Mouse (Mus musculus): ENCODE data around the gene Zcchc2. TPM values are rescaled to one million over a fixed set of nuclear protein-coding genes. Genes with fewer than 3 reads are reported as not detected.

The Zcchc2 gene
- polyA plus RNA-seq, 1 experiment = 16.3 TPM

- Histone ChIP-seq H3K27ac (ENCODE audit: insufficient read depth, low read length) (no peak overlapping the region), H3K4me3 (ENCODE audit: insufficient read depth, low read length) (no peak overlapping the region), H3K4me1 (ENCODE audit: control insufficient read depth, insufficient read depth, low read length) (no peaks in the 10 kb centered on the region)
- TF ChIP-seq CTCF (IDR thresholded peaks at IDR 0.05; ENCODE audit: borderline replicate concordance, insufficient read depth, low read length) (no peak), POLR2A (IDR thresholded peaks at IDR 0.05; ENCODE audit: low read depth, low read length) (no peak)
Observed at GRCm38 (mm10) chr1:105962852-105963251, 27.4 kb upstream of the Zcchc2 start.

DNA sequence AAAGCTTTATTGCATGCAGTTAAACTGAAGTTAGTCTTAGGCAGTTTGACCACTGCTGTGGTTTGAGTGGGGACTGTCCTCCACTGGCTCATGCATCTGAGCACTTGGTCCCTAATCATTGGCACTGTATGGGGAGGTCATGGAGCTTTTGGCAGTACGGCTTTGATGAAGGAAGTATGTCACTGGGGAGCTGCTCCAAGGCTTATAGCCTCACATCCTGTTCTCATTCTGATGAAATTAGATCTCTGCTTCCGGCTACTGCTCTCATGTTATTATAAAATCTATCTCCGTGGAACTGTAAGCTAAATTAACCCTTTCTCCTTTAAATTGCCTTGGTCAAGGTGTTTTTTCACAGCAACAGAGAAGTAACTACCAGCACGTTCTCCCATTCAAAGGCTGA is 25.7 kb upstream of the Zcchc2 start:
- H3K27ac ChIP-seq (ENCODE audit: insufficient read depth, low read length) = no peak overlapping the region
- TF ChIP-seq POLR2A (IDR thresholded peaks at IDR 0.05; ENCODE audit: low read depth, low read length) = no peak
- no peak for TF ChIP-seq CTCF (IDR thresholded peaks at IDR 0.05; ENCODE audit: borderline replicate concordance, insufficient read depth, low read length)
- no peaks in the 10 kb centered on the region for H3K4me1 ChIP-seq (ENCODE audit: control insufficient read depth, insufficient read depth, low read length)
- H3K4me3 ChIP-seq (ENCODE audit: insufficient read depth, low read length) = no peak overlapping the region

DNA sequence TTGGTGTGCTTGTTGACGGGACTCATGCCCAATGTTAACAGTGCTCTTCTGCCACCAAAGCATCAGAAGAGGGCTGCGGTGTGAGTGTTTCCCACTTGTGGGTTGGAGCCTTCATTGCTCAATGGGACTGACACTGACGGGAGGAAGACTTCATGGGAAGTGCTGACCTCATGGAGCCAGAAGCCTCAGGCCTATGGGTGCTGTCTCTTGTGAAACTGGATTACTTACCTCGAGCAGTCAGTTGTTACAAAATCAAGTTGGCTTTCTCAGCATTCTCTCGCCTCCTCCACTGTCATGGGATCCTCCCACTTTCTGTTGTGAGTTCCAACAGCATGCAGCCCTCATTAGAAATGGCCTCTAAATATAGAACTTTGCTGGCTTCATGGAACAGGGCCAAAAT is 25.0 kb upstream of the Zcchc2 start:
- Histone ChIP-seq H3K4me1 (ENCODE audit: control insufficient read depth, insufficient read depth, low read length) (no peaks in the 10 kb centered on the region), H3K4me3 (ENCODE audit: insufficient read depth, low read length) (no peak overlapping the region), H3K27ac (ENCODE audit: insufficient read depth, low read length) (no peak overlapping the region)
- TF ChIP-seq POLR2A (IDR thresholded peaks at IDR 0.05; ENCODE audit: low read depth, low read length) (no peak), CTCF (IDR thresholded peaks at IDR 0.05; ENCODE audit: borderline replicate concordance, insufficient read depth, low read length) (no peak)

DNA sequence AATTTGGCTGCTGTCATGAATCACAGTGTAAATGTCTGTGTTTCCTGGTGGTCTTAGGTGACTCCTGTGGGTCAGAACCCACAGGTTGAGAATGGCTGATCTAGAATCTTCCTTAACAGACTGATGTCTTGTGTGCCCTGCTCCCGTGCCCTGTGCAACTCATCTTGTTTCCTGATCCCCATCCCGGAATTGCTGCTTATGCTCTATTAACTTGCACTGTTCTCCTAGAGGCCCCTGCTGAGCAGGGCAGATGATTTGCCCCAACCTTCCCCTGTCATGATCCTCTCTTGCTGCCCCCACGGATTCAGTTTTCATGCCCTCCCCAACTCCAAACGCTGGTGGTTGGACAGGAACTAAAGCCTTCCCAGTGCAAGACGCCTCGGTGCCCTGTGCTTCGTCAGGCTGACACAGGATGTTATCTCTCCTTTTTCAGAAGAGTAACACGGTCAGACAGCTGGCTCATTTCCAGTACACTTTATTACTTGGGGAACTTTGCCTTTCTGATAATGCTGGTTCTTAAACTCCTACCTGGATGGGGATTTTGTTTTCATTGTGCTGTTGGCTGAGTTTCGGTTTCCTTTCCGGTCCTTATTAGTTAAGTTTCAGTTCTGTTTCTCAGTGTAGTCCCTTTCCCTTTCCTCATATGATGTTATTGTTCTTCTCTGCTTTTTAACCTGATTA is 18.6 kb upstream of the Zcchc2 start:
- no peak overlapping the region for H3K27ac ChIP-seq (ENCODE audit: insufficient read depth, low read length)
- no peak overlapping the region for H3K4me3 ChIP-seq (ENCODE audit: insufficient read depth, low read length)
- H3K4me1 ChIP-seq (ENCODE audit: control insufficient read depth, insufficient read depth, low read length) = no peaks in the 10 kb centered on the region
- TF ChIP-seq POLR2A (IDR thresholded peaks at IDR 0.05; ENCODE audit: low read depth, low read length) = no peak
- TF ChIP-seq CTCF (IDR thresholded peaks at IDR 0.05; ENCODE audit: borderline replicate concordance, insufficient read depth, low read length) = no peak

- no peaks in the 10 kb centered on the region for H3K4me1 ChIP-seq (ENCODE audit: control insufficient read depth, insufficient read depth, low read length)
- H3K4me3 ChIP-seq (ENCODE audit: insufficient read depth, low read length) = no peak overlapping the region
- TF ChIP-seq CTCF (IDR thresholded peaks at IDR 0.05; ENCODE audit: borderline replicate concordance, insufficient read depth, low read length) = no peak
- no peak for TF ChIP-seq POLR2A (IDR thresholded peaks at IDR 0.05; ENCODE audit: low read depth, low read length)
- no peak overlapping the region for H3K27ac ChIP-seq (ENCODE audit: insufficient read depth, low read length)
Observed at GRCm38 (mm10) chr1:105974023-105974422, 16.2 kb upstream of the Zcchc2 start.

- H3K27ac ChIP-seq (ENCODE audit: insufficient read depth, low read length) = no peak overlapping the region
- TF ChIP-seq CTCF (IDR thresholded peaks at IDR 0.05; ENCODE audit: borderline replicate concordance, insufficient read depth, low read length) (no peak), POLR2A (IDR thresholded peaks at IDR 0.05; ENCODE audit: low read depth, low read length) (no peak)
- H3K4me1 ChIP-seq (ENCODE audit: control insufficient read depth, insufficient read depth, low read length) = peaks cover 3% of the 10 kb centered on the region; the same call in 1 of the 2 replicates
- H3K4me3 ChIP-seq (ENCODE audit: insufficient read depth, low read length) = no peak overlapping the region
Observed at GRCm38 (mm10) chr1:105977446-105978094, 12.6 kb upstream of the Zcchc2 start.

DNA sequence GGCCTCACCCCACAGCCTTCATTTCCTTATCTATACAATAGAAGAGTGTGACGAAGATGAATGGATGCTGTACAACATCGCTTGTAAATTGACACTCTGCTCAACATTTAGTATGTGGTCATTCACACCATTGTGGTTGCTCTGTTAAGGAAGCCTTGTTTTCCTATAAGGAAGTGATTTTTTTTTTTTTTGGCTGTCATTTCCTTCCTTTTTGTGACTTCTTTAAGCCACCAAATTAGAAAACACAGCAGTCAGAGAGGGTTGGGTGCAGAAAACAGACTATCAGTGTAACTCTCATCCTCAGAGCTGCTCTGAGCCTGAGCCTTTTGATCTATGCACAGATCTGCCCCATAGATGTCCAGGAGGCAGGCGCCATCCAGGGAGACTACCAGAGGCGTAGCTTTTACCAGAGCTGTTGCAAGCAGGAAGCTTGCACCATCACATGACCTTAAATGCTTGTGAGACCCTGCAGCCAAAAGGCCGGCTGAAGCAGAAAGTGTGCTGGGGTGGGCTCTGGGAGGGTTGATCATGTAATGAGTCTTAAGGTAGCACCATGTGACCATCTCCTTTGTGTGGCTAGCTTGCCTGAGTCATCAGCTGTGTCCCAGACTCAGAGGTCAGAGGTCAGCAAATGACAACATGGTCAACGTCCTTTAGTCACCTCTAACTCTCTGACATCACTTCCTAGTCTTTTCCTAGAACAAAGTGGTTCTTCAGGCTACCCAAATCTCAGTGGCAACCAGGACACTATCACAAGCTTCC is 9.2 kb upstream of the Zcchc2 start:
- TF ChIP-seq POLR2A (IDR thresholded peaks at IDR 0.05; ENCODE audit: low read depth, low read length) (no peak), CTCF (IDR thresholded peaks at IDR 0.05; ENCODE audit: borderline replicate concordance, insufficient read depth, low read length) (no peak)
- peaks cover 13% of the 10 kb centered on the region for H3K4me1 ChIP-seq (ENCODE audit: control insufficient read depth, insufficient read depth, low read length)
- H3K27ac ChIP-seq (ENCODE audit: insufficient read depth, low read length) = no peak overlapping the region
- no peak overlapping the region for H3K4me3 ChIP-seq (ENCODE audit: insufficient read depth, low read length)

- Histone ChIP-seq H3K4me3 (ENCODE audit: insufficient read depth, low read length) (no peak overlapping the region), H3K4me1 (ENCODE audit: control insufficient read depth, insufficient read depth, low read length) (peaks cover 14% of the 10 kb centered on the region), H3K27ac (ENCODE audit: insufficient read depth, low read length) (no peak overlapping the region)
- TF ChIP-seq CTCF (IDR thresholded peaks at IDR 0.05; ENCODE audit: borderline replicate concordance, insufficient read depth, low read length) (no peak), POLR2A (IDR thresholded peaks at IDR 0.05; ENCODE audit: low read depth, low read length) (no peak)
Observed at GRCm38 (mm10) chr1:105982496-105983364, 7.5 kb upstream of the Zcchc2 start.

- no peak overlapping the region for H3K4me3 ChIP-seq (ENCODE audit: insufficient read depth, low read length)
Observed at GRCm38 (mm10) chr1:105984172-105984571, 6.0 kb upstream of the Zcchc2 start.

More at GRCm38 (mm10) chr1:105984172-105984571, 6.0 kb upstream of the Zcchc2 start:
- peak overlapping the region; percentile 47; the same call in 1 of the 2 replicates for H3K27ac ChIP-seq (ENCODE audit: insufficient read depth, low read length)
- H3K4me1 ChIP-seq (ENCODE audit: control insufficient read depth, insufficient read depth, low read length) = peaks cover 16% of the 10 kb centered on the region
- no peak for TF ChIP-seq CTCF (IDR thresholded peaks at IDR 0.05; ENCODE audit: borderline replicate concordance, insufficient read depth, low read length)
- no peak for TF ChIP-seq POLR2A (IDR thresholded peaks at IDR 0.05; ENCODE audit: low read depth, low read length)
